Mouse (Mus musculus): ENCODE measurements at regions not wholly inside any gene's neighbourhood (a gene's known extent, or its start where the extent isn't known, plus 50 kb on each side); places are given as distances from the start of the nearest gene placed in this dataset.

DNA sequence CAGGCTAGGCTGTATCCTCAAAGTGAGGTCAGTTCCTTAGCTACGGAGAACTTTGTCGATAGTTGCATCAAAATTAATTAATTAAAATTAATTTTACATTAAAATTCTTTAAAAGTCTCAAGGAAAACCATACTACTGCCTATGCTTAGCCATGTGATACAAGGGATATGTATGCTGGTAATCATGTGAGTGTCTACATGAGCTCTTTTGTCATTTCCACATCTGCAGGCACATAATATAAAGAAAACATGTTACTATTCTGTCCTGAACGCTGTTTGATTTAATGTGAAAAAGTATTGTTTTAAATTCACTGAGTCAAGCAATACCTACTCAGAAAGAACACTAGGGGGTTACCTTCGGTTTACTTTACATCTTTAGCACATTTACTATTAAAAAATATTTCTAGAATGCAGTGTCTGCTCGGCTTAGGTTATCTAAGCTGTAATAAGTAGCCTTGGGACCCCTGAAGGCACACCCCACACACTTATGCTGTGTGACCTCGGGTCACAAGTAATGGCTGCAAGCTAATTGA is 273.2 kb downstream of the Gm11146 start:
- no peak for TF ChIP-seq GATA4 (IDR thresholded peaks at IDR 0.05; ENCODE audit: insufficient replicate concordance, low read length)

DNA sequence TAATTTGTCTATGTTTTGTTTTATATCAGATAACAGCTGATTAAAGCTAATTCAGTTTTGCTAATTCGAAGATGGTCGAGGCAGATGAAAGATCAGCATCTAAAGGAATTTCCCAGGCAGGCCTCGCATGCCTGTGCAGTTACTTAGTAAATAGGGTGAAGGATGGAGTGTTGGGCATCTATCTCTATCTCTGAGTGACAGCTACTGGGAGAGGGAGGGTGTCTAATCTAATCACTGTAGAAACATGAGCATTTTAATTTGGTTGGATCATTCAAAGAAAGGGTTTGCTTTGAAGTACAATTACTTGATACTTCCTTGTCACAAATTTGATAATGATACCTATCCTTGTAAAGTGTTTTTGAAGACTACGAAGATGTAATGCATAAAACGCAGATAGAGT is 273.8 kb downstream of the Gm11146 start:
- TF ChIP-seq GATA4 (IDR thresholded peaks at IDR 0.05; ENCODE audit: insufficient replicate concordance, low read length): no peak

DNA sequence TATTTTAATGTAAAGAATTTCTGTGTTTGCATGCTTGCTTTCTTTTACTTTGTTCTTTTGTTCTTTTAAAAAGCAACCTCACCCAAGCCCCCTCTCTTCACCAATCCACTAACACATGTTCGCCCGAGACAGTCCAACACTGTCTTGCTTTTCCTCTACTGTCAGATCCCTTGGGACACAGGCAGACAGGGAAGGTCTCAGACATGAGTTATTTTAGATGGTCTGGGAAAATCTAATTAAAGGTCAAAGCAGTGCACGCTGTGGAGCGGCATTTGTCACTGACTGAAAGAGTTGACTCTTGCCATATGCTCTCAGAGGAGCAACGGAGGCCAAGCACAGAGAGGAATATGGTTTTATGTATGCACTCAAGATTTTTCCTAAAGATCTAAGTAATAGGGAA is 279.6 kb downstream of the Gm11146 start:
- no peak for TF ChIP-seq GATA4 (IDR thresholded peaks at IDR 0.05; ENCODE audit: insufficient replicate concordance, low read length)

DNA sequence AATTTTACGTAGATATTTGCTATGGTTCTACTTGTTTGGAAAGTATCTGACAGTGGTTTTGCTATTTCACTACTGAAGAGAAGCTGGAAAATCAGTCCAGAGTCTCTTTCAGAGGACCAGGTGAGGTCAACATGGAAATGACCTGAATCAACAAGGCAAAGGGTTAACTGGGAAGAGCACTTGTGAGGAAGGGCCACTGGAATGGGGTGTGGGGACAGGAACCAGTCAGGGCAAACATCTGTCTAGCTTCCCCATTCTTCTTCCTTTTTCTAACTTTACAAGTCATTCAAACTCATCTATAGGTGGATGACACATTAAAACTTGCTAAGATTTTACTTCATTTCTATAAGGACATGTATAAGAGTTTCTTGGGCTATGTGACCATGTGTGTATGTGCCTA is 283.7 kb downstream of the Gm11146 start:
- TF ChIP-seq GATA4 (IDR thresholded peaks at IDR 0.05; ENCODE audit: insufficient replicate concordance, low read length): no peak

DNA sequence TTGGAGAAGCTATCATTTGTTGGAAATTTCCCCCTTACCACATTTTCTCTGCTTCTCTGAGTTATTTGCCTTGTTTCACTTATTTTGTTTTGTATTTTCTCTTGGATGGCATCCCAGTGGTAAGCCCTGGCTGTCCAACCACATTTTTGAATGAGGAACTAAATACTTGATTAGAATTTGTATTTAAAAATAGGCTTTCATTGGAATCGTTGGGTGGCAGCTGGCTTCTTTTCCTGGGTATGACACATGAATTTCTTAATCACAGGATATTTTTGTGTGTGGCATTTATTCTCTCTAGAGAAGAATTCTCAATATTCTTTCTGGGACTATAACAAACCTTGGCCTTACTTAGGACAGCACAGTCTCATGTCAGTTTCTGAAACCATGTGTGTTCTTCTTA is 286.5 kb downstream of the Gm11146 start:
- TF ChIP-seq GATA4 (IDR thresholded peaks at IDR 0.05; ENCODE audit: insufficient replicate concordance, low read length): no peak

DNA sequence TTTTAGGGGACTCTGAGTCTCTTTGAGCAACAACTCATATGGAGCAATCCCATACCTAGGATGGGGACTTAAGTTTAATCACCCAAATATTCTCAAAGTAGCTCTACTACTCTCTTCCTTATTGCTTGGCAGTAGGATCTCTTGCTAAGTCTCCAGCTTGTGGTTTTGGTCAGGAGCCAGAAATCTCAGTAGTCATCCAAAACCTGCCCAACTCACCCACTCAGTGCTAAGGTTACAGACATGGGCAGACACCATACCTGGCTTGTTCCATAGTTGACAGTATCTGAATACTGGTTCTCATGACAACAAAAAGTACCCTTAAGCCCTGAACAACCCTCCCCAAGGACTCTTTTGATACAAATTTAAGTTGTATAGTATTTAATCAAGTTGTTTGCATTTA is 288.7 kb downstream of the Gm11146 start:
- TF ChIP-seq GATA4 (IDR thresholded peaks at IDR 0.05; ENCODE audit: insufficient replicate concordance, low read length): no peak

DNA sequence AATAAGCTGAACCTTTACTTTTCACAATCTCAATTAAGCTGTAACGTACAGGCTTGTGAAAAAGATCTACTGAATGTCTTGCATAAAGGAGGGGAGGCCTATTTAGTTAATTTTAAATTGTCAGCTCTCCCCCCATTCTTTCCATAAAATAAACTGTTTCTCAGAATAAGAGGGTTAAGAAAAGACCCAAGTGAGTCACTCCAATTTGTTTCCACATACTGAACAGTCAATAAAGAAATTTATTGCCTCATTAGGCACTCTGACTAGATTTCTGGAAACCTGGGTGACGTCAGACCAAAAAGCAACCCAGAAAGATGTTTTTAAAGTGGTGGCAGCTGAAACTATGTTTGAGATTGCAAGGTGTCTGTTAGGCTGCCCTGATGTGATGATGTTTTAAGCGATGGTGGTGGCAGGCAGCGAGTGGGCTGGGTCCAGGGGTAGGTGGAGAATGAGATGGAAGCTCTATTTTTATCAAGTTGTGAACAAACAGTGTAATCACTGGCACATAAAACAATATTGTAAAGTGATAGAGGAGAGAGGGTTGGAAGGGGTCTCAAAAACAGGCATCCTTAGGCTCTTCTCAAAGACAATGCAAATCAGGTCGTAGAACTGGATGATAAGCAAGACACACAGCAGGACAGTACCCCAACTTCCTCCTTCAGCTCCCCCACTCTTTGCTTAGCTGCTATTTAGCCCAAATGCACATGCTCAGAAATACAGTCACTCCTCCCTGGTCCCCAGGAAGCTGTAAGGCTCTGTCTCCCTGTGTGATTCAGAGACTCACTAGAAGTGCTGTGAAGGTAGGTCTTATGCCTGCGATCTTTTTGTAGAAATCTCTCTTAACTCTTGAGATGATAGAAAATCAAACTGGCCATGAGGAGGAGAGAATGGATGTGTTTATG is 288.0 kb downstream of the Usp25 start:
- TF ChIP-seq GATA4 (IDR thresholded peaks at IDR 0.05; ENCODE audit: insufficient replicate concordance, low read length): no peak

DNA sequence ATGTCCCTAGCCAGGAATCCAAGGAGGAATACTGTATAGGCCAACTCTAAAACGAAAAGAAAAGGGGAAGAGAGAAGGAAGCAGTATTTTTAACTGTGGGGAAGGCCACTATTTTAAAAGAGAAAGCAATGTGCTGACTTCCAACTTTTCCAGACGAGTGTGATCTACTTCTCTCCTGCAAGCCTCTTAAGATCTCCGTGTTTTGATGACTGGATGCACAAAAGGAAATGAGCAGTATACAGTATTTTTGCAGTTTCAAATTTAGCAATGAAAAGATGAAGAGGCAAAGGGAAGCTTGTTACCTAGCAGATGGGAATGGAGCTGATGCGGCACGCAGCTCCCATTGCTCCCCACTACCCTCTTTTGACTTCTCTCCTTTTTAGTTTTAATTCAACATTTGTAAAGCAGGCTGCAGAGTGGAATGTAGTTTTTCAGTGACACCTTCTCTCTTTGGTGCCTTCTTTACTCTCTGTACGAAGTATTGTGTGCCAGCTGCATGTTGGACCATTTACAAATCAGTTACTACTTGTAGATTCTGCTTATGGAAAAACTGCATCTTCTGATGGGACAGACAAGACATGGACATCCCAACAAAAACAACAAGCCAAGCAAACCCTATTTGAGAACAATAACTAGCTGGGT is 287.2 kb downstream of the Usp25 start:
- TF ChIP-seq GATA4 (IDR thresholded peaks at IDR 0.05; ENCODE audit: insufficient replicate concordance, low read length): no peak

DNA sequence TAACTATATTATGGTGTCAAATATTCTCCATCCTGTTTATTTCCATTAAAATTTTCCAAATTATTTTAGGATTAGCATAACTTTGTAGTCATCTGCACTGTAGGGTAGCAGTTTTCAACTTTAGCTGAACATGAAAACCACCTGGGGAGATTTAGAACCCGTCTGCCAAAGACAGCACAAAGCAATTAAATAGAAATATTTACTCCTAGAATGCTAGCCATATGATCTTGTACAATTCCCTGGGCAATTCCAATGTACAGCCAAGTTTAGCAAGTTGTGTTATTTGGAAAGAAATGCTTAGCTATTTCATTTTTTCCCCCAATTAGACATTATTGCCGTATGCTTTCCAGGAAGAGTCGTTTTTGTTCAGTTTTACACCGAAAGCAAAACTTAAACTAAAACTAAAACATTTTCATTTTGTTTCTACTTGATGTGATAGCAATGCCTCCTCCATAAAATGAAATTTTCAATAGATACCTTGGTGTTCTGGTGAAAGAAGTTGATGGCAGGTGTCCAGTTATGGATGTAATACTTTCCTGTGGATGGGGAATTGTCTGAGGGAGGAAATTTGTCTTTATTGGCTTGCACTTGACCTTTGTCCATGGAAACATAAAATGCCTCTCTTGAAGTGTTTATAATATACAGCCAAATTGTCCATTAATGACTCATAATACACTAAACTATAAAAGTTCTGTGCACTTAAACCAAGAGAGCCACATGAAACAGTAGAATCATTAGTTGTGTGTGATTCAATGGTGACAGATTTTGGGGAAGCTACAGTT is 282.3 kb downstream of the Usp25 start:
- TF ChIP-seq GATA4 (IDR thresholded peaks at IDR 0.05; ENCODE audit: insufficient replicate concordance, low read length): no peak

DNA sequence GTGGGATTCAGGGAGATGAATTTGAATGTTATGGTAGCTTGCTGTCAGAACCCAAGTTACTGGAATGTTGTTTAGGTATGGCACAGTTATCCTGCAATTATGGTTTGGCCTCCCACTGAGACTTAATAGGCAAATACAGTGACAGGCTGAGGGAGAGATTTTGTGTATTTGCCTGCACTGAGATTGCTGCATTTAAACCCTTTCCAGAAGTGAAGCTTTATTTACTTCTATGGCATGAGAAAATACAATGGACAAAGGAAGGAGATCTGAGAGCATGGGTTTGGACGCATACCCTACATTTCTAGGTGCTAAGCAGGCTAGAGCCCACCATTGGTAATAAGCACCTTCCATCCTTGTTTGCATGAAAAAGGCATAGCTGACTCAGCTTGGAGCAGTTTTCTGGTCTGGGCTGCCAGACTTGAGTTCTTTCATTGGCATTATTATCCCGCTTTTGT is 278.8 kb downstream of the Usp25 start:
- TF ChIP-seq GATA4 (IDR thresholded peaks at IDR 0.05; ENCODE audit: insufficient replicate concordance, low read length): no peak

DNA sequence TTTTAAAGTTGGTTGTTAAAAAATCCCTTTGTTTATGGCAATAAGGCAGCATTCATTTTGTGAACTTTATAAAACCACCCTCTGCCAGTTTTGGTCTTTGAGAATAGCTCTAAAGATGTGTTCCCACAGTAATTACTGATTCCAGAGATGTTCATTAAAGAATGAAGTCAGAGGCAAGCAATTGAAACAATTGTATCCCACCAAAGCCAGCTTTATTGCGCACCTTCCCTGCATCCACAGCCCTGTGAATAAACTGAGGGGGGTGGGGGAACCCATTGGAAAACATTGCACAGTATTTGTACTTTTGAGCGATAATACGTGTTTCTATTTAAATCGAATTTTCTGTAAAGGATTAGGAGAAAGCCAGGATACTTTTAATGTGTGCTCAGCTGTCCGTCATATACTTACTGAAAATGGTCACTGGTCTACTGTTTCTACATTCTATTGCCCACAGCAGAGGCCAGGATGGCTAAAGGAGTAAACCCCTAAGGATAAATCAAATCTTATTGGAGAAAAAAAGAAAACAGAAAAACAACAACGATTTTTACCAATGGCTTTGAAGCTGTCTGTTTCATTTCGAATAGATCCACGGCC is 278.3 kb downstream of the Usp25 start:
- TF ChIP-seq GATA4 (IDR thresholded peaks at IDR 0.05; ENCODE audit: insufficient replicate concordance, low read length): no peak

DNA sequence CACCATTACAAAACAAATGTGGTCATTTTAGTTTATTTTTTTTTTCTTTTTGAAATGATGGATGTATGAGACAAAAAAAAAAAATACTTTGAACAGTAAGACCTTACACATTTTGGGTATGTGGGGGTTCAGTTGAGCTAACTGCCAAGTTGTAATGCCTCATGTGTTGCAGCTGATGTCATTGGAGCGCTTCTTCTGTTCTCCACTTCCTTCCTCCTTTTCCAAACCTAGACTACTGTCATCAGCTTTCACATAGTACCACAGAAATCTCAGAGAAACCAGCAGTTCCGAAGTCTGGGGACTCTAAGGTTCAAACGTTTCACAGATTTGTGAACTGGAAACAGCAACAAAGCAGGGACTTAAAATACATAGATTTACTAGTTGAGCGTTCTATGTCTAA is 270.7 kb downstream of the Usp25 start:
- no peak for TF ChIP-seq GATA4 (IDR thresholded peaks at IDR 0.05; ENCODE audit: insufficient replicate concordance, low read length)

DNA sequence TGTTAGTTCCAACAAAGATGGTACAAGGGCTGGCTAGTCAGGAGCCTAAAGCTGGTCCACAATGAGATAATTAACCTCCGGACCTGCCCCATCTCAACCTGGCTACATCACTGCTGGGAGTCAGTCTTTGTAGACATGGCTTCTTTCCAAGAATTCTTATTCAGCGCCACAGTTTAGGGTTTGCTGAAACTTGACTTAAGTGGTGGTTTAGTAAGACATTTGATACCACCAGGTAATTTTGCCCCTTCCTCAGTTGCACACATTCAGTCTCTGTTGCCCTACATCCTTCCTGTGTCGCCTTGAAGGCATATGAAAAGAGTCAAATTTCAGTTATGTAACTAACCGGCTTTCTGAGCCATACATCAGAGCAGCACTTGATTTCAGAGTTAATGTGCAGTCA is 266.4 kb downstream of the Usp25 start:
- no peak for TF ChIP-seq GATA4 (IDR thresholded peaks at IDR 0.05; ENCODE audit: insufficient replicate concordance, low read length)

DNA sequence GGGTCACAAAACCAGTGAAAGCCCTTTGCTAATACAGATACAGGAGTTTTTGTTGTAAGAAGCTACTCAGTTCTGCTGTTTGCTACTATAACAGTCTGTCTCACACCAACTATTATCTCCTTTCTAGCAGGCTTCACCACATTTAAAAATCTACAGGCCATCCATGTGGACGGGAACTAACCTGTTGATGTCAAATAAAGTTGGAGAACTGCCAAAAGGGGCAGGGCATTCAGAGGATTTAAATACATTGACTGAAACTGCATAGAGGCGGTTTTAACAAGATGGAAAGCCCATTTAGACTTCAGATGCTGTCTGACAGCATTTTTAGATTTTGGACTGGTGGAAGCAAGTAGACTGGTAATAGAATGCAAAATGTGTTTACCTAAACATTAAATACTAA is 266.0 kb downstream of the Usp25 start:
- TF ChIP-seq GATA4 (IDR thresholded peaks at IDR 0.05; ENCODE audit: insufficient replicate concordance, low read length): no peak

DNA sequence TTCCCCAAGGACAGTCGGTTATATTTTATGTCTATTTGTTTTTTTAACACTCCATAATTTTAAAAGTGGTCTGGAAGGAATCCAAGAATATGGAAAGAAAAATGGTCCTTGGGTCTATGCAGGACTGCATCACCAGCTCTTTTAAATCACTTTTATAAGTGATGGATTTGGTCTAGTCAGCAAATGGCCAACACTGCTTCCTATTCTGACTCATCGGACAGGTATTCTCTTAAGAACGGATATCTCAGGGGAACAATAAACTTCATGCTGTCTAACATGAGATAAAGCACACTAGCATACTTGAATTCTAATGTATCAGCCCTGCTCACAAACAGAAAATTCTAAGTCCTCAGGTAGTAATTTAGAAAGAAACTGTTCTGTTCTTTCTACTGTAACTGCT is 259.8 kb downstream of the Usp25 start:
- no peak for TF ChIP-seq GATA4 (IDR thresholded peaks at IDR 0.05; ENCODE audit: insufficient replicate concordance, low read length)

Data from liver, adult (tissue).